Mouse (Mus musculus) neural tube, embryonic 15.5 days (tissue): ENCODE results near the gene Ptgfrn. TPM values are rescaled to one million over a fixed set of nuclear protein-coding genes. Genes with fewer than 3 reads are reported as not detected.

Experiments used
- ATAC-seq: fragments of 200-750 bp; cut with Nextera tagmentation; 2 replicates; pipeline ENCODE4 v1.8.0; 2017; ENCODE audit warnings: mild to moderate bottlenecking, moderate TSS enrichment, moderate library complexity; ENCODE audit not compliant: low FRiP score
- H3K27ac ChIP-seq: fragments of 300-500 bp; sonication (generic); replicated peaks from 2 replicates; pipeline ENCODE4 v1.5.1; 2015; ENCODE audit warnings: mild to moderate bottlenecking, inconsistent platforms
- H3K27me3 ChIP-seq: fragments of 300-500 bp; sonication (generic); replicated peaks from 2 replicates; pipeline ENCODE4 v1.6.1; 2015; ENCODE audit warnings: inconsistent platforms
- H3K36me3 ChIP-seq: fragments of 300-500 bp; sonication (generic); 2 replicates; pipeline ENCODE4 v1.6.1; 2015; ENCODE audit warnings: inconsistent platforms
- H3K4me1 ChIP-seq: fragments of 300-500 bp; sonication (generic); 2 replicates; pipeline ENCODE4 v1.6.1; 2015; ENCODE audit warnings: inconsistent platforms
- H3K4me2 ChIP-seq: fragments of 300-500 bp; sonication (generic); 2 replicates; pipeline ENCODE4 v1.6.1; 2015; ENCODE audit warnings: inconsistent platforms, mild to moderate bottlenecking, moderate library complexity
- H3K4me3 ChIP-seq: fragments of 300-500 bp; sonication (generic); replicated peaks from 2 replicates; pipeline ENCODE4 v1.5.1; 2015; ENCODE audit warnings: mild to moderate bottlenecking, inconsistent platforms
- H3K9ac ChIP-seq: fragments of 300-500 bp; sonication (generic); replicated peaks from 2 replicates; pipeline ENCODE4 v1.6.1; 2015; ENCODE audit warnings: mild to moderate bottlenecking, inconsistent platforms
- H3K9me3 ChIP-seq: fragments of 300-500 bp; sonication (generic); replicated peaks from 2 replicates; pipeline ENCODE4 v1.6.1; 2016; ENCODE audit warnings: inconsistent platforms
- WGBS: fragments of 180-500 bp; shearing (Covaris S2); methylation state at CpG from one replicate; pipeline ENCODE4 v1.1.7; 2015; ENCODE audit warnings: mixed read lengths; 5-methylcytosine and 5-hydroxymethylcytosine counted together
- polyA plus RNA-seq: library from polyadenylated mRNA; unstranded; fragments of >200 nt; fragmentation: Nextera tagmentation; extraction: Ambion mirVana; gene quantifications from 2 replicates; pipeline ENCODE4 v1.2.1, GENCODE M21; 2015

Gene Ptgfrn
- polyA plus RNA-seq, 1 experiment from 2014 or later, result 3.0 TPM

DNA sequence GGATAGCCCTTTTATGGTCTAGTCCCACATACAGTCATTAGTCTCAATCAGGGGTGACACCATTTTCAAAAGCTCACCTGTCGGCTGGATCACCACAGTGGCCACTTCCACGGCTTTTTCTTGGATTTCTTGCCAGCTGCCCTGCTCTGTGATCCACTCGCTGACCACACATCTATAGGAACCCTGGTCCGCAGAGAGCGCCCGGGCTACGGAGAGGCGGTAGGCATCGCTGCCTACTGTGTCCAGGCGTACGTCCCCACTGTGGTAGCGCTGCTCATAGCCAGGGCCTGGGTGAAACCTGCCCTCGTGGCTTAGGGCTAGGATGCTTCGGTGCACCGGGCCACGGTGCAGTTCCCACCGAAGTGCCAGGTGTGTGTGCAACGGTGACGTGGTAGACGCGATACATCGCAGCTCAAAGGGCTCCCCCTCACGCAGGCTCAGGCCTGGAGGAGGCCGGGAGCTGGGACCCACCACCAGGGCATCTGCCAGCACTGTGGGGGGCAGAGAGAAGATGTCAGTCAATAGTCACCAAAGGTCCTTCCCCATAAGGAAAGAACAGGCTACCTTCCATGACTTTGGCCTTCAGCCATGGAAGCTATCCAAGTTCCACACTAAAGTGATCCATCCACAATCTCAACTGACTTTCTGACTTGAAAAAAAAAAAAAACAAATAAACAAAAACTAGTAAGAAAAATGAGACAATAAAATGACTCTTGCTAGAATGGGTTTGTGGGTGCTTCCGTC is 32.9 kb downstream of the Ptgfrn start:
- Histone ChIP-seq H3K27ac (no peak overlapping the region), H3K9ac (no peak overlapping the region), H3K4me1 (peaks cover 19% of the 10 kb centered on the region; the same call in 1 of the 2 replicates), H3K27me3 (no peaks in the 10 kb centered on the region), H3K4me2 (no peak overlapping the region), H3K9me3 (no peaks in the 10 kb centered on the region), H3K36me3 (peaks cover 18% of the 10 kb centered on the region; the same call in 1 of the 2 replicates), H3K4me3 (no peak overlapping the region)
- 92% methylated on average over 25 of the region's 25 CpGs for WGBS
- ATAC-seq, result no peak

DNA sequence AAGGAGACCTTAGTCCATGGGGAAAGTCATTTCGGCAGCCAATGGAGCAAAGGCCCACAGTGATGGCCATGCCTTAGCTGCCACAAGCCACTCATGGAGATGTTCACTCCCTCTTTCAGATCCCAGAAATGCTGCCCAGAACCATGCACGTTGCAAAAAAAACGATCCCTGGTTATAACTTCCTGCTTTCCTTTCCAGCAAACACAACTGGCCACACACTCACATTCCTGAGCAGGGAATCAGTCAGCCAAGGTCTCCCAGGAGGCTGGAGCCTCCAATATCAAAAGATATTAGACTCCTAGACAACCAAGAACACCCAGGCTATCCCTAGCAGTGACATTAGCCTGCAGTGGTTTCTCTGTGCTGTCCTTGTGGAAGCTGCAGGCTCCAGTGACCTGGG is 34.2 kb downstream of the Ptgfrn start:
- no peaks in the 10 kb centered on the region for H3K9me3 ChIP-seq
- 87% methylated on average over 3 of the region's 3 CpGs for WGBS
- H3K9ac ChIP-seq, result no peak overlapping the region

DNA sequence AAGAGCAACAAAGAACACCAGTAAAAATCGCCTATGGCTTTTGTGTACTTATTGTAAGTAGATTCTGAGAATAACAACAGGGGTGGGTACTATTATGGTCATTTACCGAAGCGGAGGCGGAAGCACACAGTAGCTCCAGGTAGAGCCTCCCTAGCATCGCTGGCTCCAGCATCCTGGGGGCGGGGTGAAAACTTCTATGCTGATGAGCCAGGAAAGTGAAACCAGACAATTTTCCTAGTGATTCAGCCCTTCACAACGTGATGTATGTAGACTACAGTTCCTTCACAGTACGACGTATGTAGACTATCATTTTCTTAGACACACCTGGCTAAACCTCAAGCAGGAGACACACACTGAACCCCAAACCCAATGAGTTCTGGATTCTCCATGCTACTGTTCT is 36.7 kb downstream of the Ptgfrn start:
- WGBS, result 65% methylated on average over 9 of the region's 9 CpGs
- H3K27ac ChIP-seq, result no peak overlapping the region
- H3K4me3 ChIP-seq, result no peak overlapping the region
- peaks cover 29% of the 10 kb centered on the region for H3K4me1 ChIP-seq
- no peaks in the 10 kb centered on the region for H3K9me3 ChIP-seq
- H3K27me3 ChIP-seq, result no peaks in the 10 kb centered on the region
- H3K36me3 ChIP-seq, result peaks cover 18% of the 10 kb centered on the region; the same call in 1 of the 2 replicates
- no peak overlapping the region for H3K4me2 ChIP-seq
- no peak for ATAC-seq
- no peak overlapping the region for H3K9ac ChIP-seq

More for the DNA sequence above, 34.2 kb downstream of the Ptgfrn start:
- Histone ChIP-seq H3K4me1 (peaks cover 25% of the 10 kb centered on the region; the same call in 1 of the 2 replicates), H3K36me3 (peaks cover 18% of the 10 kb centered on the region; the same call in 1 of the 2 replicates), H3K4me3 (no peak overlapping the region), H3K27ac (no peak overlapping the region), H3K27me3 (no peaks in the 10 kb centered on the region), H3K4me2 (no peak overlapping the region)
- no peak for ATAC-seq

GRCm38 (mm10) chr3:101072506-101073215 is 37.4 kb downstream of the Ptgfrn start:
- 89% methylated on average over 15 of the region's 15 CpGs for WGBS
- Histone ChIP-seq H3K36me3 (peaks cover 18% of the 10 kb centered on the region; the same call in 1 of the 2 replicates), H3K4me1 (peaks cover 33% of the 10 kb centered on the region), H3K4me3 (no peak overlapping the region), H3K9ac (no peak overlapping the region), H3K9me3 (no peaks in the 10 kb centered on the region), H3K4me2 (no peak overlapping the region), H3K27ac (no peak overlapping the region), H3K27me3 (no peaks in the 10 kb centered on the region)
- no peak for ATAC-seq

- H3K9me3 ChIP-seq, result no peaks in the 10 kb centered on the region
- H3K9ac ChIP-seq, result no peak overlapping the region
- H3K4me3 ChIP-seq, result no peak overlapping the region
- H3K4me1 ChIP-seq, result peaks cover 33% of the 10 kb centered on the region
- no peak overlapping the region for H3K27ac ChIP-seq
- peaks cover 13% of the 10 kb centered on the region; the same call in 1 of the 2 replicates for H3K36me3 ChIP-seq
- H3K4me2 ChIP-seq, result no peak overlapping the region
- no peaks in the 10 kb centered on the region for H3K27me3 ChIP-seq
- ATAC-seq, result no peak
These were observed 38.5 kb downstream of the Ptgfrn start for GRCm38 (mm10) chr3:101071576-101071975.

GRCm38 (mm10) chr3:101070796-101071235 is 39.3 kb downstream of the Ptgfrn start:
- Histone ChIP-seq H3K4me3 (no peak overlapping the region), H3K36me3 (peaks cover 11% of the 10 kb centered on the region; the same call in 1 of the 2 replicates), H3K27me3 (no peaks in the 10 kb centered on the region), H3K4me1 (peaks cover 33% of the 10 kb centered on the region), H3K9ac (no peak overlapping the region), H3K27ac (no peak overlapping the region), H3K4me2 (no peak overlapping the region), H3K9me3 (no peaks in the 10 kb centered on the region)
- ATAC-seq, result no peak
- 68% methylated on average over 6 of the region's 6 CpGs for WGBS

- peaks cover 33% of the 10 kb centered on the region for H3K4me1 ChIP-seq
- H3K36me3 ChIP-seq, result peaks cover 10% of the 10 kb centered on the region; the same call in 1 of the 2 replicates
- H3K4me3 ChIP-seq, result no peak overlapping the region
- no peak overlapping the region for H3K9ac ChIP-seq
- no peak for ATAC-seq
- H3K27ac ChIP-seq, result no peak overlapping the region
- no peak overlapping the region for H3K4me2 ChIP-seq
- 56% methylated on average over 10 of the region's 10 CpGs for WGBS
- H3K9me3 ChIP-seq, result no peaks in the 10 kb centered on the region
- no peaks in the 10 kb centered on the region for H3K27me3 ChIP-seq
These were observed 39.8 kb downstream of the Ptgfrn start for GRCm38 (mm10) chr3:101070230-101070795.

DNA sequence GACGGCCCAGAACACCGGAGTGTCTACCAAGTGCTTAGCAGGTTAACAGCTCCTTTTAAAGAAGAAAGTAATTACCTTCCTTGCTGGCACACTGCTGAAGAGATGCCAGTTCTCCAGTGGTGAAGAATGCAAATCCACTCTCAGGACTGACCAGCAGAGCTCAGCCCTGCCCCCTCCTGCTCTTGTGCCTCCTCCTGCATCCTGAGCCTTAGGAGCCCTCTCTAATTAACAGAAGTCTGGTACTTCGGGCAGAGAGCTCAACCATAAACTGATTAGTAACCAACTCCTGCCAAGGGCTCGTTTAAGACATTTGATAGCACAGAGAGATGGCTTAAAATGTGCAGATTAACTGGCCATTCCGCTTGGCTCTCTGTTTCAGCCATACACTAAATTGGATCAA is 41.4 kb downstream of the Ptgfrn start:
- 30% methylated on average over 5 of the region's 5 CpGs for WGBS
- Histone ChIP-seq H3K4me2 (no peak overlapping the region), H3K27me3 (no peaks in the 10 kb centered on the region), H3K27ac (no peak overlapping the region), H3K36me3 (0 out of 2 replicates have a peak, but pooled peaks cover 5% of the 10 kb centered on the region), H3K4me1 (peaks cover 33% of the 10 kb centered on the region), H3K9me3 (no peaks in the 10 kb centered on the region), H3K4me3 (no peak overlapping the region), H3K9ac (no peak overlapping the region)
- ATAC-seq, result no peak

- Histone ChIP-seq H3K27me3 (no peaks in the 10 kb centered on the region), H3K9ac (no peak overlapping the region), H3K27ac (no peak overlapping the region), H3K4me3 (no peak overlapping the region), H3K4me1 (peaks cover 16% of the 10 kb centered on the region), H3K4me2 (no peak overlapping the region), H3K36me3 (no peaks in the 10 kb centered on the region), H3K9me3 (no peaks in the 10 kb centered on the region)
- WGBS, result 79% methylated on average over 6 of the region's 6 CpGs
- no peak for ATAC-seq
These were observed 43.9 kb downstream of the Ptgfrn start for GRCm38 (mm10) chr3:101066175-101066574.

GRCm38 (mm10) chr3:101061865-101062585 is 48.1 kb downstream of the Ptgfrn start:
- H3K9ac ChIP-seq, result no peak overlapping the region
- H3K9me3 ChIP-seq, result no peaks in the 10 kb centered on the region
- H3K4me3 ChIP-seq, result no peak overlapping the region
- H3K27ac ChIP-seq, result no peak overlapping the region
- no peak for ATAC-seq
- peaks cover 22% of the 10 kb centered on the region for H3K36me3 ChIP-seq
- H3K27me3 ChIP-seq, result no peaks in the 10 kb centered on the region
- WGBS, result 88% methylated on average over 7 of the region's 7 CpGs
- H3K4me1 ChIP-seq, result no peaks in the 10 kb centered on the region
- H3K4me2 ChIP-seq, result no peak overlapping the region

- Histone ChIP-seq H3K9me3 (no peaks in the 10 kb centered on the region), H3K4me1 (no peaks in the 10 kb centered on the region), H3K4me2 (no peak overlapping the region), H3K36me3 (peaks cover 22% of the 10 kb centered on the region), H3K27me3 (no peaks in the 10 kb centered on the region), H3K9ac (no peak overlapping the region), H3K4me3 (no peak overlapping the region), H3K27ac (no peak overlapping the region)
- 73% methylated on average over 4 of the region's 4 CpGs for WGBS
- ATAC-seq, result no peak
These were observed 50.9 kb downstream of the Ptgfrn start for GRCm38 (mm10) chr3:101059214-101059613.
